Mouse (Mus musculus) cerebellum, adult 11 months (tissue): ENCODE measurements around the gene Rsbn1l.

Experiments used
- DNase-seq: peaks from one replicate; pipeline ENCODE4 v3.0.0; 2022

The Rsbn1l gene

DNA sequence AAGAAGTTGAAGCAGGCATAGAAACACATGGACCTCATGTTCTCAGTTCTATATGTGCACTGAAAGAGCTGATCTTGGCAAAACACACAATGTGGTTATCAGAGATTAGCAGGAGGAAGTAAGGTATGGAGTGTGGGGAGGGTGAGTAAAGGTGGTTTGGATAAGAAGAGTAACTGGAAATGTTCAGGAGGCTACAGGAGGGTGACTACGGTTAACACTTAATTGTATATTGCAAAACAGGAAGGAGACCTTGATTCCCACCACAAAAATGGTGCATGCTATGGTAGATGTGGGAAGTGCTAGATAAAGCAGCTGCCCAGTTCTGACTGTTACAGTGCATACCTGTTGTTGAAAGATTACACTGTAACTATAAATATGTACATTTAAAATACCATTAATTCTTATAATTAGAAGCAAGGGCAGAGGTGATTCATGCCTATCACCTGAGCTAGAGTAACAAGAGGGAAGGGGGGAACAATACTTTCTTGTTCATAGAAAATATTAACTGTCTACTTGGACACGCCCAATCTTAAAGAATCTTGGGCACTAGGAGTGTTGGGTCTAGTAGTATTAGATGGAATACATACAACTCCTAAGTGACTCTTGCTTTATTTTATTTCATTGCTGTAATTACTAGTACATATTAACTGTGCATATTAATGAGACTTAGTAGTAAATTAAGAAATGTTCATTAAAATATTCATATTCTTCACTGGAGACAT is 58.6 kb downstream of the Rsbn1l start:
- DNase-seq, result no peak

DNA sequence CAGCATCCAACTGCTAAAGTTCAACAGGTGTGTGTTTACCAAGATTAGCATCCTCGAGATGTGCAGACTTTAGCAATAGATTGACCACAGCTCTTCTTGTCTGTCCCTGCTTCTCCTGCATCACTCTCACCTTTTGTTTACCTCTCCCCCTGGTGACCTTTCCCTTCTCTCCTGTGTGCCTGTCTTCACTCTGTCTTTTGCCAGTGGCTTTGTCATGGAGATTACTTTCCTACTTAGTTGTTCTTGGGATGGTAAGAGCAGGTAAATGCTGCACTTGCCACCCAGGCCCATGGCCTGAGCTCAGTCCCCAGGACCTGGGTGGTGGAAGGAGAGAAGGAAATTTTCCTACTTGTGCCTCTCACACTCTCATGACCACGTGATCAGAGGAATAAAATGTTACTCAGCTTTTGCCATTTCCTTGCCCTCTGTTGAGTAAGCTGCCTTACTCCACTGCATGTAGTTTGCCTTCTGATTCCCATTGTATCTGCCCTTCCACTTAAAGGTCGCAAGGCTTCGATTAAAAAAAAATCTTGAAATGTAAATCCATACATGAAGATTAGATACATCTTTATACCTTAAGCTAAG is 72.1 kb downstream of the Rsbn1l start:
- no peak for DNase-seq

DNA sequence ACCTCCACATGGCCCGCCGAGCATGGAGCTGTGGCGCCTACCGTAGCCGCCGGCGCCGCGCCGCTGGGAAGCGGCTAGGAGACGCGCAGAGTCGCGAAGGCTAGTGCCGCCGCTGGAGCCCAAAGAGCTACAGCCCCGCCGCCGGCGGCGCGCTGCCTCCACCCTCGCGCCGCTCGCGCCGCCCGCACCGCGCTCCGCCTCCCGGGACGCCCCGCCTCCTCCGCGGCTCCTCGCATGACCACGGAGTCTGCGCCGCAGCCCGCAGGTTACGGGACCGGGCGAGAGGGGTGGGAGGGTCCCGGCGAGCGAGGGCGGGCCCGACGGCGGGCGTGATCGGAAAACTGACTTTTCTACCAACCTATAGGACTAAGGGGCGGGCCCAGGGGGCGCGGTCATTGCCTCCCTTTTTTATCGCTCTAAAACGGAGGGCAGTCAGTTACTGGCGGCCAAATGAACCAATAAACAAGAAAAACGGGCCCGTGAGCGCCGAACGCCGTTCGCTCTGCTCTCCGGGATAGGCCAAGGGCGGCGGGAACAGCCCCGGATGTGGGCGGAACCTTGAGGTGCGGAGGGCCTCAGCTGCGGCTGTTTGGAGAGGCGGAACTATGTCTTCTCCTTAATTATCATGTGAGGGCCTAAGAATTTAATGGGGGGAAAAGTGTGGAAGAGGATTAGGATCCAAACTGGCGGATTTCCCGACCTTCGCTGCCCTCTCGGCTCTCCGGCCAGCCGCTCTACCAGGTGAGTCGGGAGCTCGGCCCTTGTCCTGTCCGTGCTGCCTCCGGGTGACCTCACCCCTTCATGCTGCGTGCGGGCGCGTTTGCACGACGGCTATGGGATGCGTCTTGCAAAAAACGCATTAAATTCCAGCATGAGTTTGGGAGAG is 74.0 kb downstream of the Rsbn1l start, which contains the start of the genes Phtf2 and Tmem60:
Gene Phtf2, minus strand, starts transcription at position 210 of the 886 bp plus-strand sequence.
Gene Tmem60, plus strand, starts transcription at position 277 of the 886 bp plus-strand sequence.
- peak; percentile 99 for DNase-seq

DNA sequence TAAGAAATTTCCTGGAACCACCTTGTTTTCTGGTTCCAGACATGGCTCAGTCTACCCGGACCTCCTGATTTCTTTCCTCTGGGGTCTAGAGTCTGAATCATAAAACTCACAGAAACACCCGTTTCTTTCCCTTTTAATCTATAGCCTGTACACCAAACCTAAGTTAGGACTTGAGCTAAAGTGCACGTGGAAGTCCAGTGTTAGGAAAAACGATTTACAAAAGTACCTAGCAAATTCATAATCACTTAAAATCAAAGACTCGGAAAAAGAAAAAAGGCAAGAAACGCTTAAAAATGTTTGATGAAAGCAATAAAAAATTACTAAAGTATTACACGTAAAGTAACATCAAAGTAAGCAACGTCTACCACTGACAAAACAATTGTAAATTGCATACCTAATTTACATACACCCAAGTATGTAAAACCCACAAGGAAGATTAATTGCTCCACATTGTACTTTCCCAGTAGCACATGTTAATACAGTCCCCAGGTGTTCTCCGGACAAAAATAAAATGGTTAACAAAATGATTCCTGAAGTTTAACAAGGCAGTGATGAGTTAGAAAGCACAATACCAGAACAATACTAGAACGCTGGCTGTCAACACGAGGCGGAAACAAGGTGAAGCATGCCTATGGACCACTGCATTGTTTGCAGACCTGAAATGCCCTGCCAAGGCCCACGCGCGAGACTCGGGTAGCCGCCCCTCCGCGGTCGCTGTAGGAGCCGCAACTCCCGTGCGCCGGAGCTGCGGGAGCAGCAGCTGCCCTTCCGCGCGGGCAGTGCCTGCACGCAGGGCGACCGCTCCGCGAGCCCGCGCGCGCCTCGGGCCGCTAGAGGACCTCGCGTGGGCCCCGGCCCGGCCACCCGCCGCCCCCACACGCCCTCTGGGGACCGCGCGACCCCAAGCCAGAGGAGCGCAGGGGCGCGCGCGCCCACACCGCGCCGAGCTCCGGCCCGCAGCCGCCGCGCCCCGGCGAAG is 75.1 kb downstream of the Rsbn1l start:
- peak; percentile 68 for DNase-seq

DNA sequence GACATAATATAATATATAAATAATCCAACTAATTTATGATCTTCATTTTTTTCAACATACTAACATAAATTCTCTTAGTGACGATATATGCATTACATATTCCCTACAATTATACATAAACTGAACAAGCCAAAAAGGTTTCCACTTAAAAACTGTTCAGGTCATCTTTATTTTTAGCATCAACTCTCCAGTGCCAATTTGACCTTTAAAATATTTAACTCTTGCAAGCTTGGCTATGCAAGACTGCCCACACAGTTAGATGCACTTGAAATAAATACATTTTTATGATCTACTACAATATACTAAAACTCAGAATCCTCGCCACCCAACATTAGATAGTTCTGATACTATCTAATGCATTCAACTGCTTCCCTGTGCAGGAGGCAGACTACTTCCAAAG is 75.8 kb downstream of the Rsbn1l start:
- DNase-seq, result no peak

DNA sequence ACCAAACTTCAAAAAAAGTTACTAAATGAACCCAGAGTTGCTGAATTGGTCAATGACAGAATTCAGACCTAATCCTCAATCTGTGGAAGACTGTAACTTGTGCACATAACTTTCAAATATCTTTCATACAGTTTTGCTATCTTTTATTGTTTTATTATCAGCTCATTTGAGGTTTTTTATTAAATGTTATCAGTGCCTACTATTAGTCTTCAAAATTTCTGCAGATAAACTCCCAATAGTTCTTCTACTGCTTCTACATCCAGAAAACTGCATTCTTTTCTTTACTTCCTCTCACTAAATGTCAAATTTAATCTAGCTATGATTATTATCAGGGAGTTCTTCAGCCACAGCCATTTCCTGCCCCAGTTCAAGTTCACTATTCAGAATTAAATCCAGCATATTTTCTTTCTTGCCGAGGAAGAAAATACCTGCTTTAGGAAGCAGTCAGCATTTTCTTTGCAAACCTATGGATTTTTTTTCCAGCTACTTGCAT is 79.2 kb downstream of the Rsbn1l start:
- no peak for DNase-seq

DNA sequence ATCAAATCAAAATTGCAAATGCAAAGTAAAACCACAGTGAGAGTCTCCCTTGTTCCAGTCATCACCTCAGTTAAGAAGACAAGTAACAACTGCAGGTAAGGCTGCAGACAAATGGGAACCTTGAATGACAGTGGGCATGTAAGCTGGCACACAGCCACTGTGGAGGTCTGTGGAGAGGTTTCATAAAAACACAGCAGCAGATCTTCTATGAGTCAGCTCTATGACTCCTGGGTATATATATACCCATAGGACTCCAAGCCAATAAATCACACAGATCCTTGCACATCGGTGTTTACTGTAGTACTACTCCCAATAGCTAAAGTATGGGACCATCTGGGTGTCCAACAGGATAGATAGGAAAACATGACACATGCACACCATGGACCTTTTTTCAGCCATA is 83.1 kb downstream of the Rsbn1l start:
- DNase-seq, result no peak

DNA sequence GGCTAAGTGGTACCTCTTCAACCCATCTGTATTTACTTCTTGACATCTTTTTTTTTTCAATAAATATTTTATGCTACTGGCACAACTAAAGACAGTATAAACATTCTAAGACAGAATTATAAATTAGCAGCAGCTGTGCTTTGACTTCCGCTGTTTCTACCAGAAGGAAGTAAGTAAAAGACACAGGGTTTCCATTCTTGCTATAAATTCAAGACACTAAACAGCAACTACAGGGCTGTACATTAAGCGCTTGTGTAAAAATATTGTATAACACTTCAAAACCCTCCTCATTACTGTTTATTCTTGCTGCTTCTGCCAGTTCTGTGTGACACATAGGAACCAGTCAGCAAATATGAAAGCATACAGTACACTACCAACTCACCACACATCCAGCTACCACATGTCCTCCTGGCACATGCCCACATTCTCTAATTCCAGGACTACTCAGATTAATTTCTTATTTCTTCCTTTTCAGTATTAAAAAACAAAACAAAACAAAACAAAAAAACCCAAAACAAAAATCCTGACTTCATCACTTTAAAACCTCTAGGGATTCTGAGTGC is 90.9 kb downstream of the Rsbn1l start:
- no peak for DNase-seq

DNA sequence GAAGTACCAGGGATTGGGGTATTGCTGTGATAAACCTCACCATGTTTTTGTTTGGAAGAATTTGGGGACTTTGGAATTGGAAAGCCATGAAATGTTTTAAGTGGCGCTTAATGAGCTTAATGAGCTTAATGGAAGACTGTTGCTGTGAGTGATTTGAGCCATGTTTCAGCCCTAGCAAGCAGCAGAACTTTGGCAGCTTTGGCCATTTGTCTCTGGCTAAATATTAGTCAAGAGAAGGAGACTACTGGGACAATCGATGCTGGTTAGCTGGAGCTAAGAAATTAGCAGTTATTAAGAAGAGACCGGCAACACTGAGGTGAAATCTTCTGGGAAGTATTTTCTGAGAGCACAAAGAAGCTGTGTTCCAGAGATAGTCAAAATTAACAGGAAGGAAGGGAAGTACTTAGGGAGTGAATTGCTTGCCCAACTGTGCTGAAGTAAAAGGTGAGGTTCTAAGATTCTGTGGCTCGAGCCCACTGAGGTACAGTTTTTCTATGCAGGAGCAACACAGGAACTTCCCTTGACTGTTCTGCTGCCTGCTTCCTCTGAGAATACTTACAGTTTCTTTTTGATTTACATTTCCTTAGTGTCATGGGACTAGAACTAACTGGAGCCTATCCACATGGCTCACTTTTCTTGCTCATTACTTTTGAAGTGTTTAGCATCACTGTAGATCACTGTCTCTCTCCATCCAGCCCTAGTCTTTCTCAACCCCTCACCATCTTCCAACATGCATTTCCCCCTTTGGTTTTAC is 91.8 kb downstream of the Rsbn1l start:
- DNase-seq, result no peak

DNA sequence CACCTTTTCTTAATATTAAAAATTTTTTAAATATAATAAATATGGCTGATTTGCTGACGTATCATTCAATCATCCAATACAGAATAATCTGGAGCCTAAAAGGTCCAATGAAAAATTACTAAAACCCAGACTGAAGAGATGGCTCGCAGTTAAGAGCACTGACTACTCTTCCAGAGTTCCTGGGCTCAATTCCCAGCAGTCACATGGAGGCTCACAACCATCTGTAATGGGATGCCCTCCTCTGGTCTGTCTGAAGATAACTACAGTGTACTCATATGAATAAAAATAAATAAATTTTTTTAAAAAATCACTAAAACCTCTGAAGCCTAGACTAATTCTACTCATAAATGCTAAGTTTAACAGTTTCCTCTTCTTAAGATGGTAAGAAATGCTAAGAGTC is 94.3 kb downstream of the Rsbn1l start:
- DNase-seq, result no peak

DNA sequence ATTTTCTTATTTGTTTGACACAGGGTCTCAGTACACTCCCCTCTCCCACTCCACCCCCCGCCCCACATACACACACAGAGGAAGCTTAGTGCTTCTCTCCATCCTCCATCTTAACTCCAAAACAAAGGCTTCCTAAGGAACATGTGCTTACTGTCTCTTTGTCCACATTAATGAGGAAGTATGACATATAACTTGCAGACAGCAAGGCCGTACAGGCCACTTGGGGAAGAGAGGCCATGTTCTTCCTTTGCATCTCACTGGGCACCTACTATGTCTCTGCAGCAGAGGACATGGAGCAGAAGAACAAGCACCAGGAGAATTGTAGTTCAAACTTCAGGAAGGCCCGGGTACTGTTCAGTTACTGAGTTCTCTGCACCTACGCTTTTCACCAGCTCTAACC is 95.6 kb downstream of the Rsbn1l start:
- DNase-seq, result no peak

DNA sequence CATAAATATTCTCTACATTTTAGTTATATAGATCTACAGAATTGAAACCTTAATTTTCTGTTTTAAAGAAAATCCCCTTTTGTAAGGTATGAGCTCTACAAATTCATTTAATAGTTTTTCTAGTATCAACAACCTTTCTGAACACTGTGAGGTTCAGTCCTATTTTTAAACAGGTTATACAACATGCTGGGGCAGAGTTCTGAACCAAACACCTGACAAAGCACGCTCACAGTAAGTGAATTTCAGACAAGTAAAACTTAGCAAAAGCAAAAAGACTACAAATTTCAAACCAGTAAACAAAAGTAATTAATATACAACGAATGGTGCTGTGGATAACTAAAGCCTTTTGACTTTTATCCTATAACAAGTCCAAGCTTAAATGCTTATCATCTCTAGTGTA is 97.8 kb downstream of the Rsbn1l start:
- no peak for DNase-seq

DNA sequence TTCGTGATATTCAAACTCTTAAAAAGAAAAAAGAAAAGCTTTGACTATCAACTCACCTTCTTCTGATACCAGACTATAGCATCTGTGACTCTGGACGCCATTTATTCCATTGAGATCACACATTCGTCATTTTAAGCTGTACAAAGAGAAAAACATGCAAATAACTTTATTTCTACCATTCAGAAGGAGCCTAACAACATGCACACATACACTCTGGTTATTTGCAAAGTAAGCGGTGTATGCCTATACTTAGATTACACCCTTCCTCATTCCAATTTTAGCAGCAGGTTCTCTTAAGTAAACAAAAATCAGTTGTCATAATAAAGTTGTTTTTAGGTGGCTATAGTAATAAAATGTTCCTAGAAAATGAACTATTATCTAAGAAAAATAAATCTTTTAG is 101.1 kb downstream of the Rsbn1l start:
- no peak for DNase-seq

DNA sequence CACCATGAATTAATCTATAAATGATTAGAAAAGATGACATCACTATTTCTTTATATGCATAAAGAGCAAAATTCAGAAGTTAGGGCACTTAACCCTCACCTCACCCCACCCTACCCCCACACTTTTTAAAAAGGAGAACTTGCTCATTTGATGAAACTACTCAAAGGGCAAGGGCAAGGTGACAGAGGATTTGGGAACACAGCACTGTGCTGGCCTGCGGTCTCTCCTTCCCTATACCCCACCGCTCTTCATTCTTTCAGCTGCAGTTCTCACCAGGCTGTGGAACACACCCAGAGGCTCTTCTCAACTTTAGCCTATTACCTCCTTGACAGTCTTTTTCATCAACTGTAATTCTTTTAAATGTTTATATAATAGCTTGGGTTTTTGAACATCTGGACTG is 109.2 kb downstream of the Rsbn1l start:
- DNase-seq, result no peak

DNA sequence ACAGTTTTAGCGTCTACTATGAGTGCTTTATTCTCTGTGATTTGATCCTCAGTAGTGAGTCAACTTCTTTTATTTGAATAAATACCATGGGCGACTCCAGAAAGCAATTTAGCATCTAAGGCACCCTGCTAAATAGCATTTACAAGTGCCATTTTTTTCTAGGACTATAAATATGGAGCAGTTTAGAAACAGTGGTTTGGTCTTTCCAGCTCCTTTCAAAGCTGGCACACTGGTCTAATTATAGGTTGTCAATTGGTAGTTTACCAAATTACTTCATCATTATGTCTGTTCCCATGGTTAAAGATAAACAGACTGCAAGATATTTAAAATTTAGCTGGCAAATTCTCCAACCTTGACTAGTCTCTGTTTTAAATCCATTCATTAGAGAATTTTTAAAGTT is 112.4 kb downstream of the Rsbn1l start:
- DNase-seq, result no peak

DNA sequence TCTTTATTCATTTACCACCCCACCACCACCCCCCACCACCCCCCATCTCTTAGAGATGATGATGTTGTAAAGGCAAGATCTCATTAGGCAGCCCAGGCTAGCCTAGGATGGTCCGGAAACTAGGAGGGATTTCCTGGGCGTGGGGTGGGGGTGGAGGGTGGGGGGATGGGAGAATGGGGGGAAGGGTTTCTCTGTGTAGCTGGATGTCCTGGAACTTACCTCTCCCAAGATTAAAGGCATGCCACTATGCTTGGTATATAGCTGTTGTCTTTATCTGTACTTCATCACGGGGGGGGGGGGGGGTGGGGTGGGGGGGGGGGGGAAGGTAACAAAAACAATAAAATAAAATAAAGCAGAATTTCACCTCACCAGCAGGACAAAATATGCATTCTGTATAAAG is 112.8 kb downstream of the Rsbn1l start:
- DNase-seq, result no peak
